Mouse (Mus musculus) left cerebral cortex, postnatal 36 days (tissue): ENCODE measurements around the gene Ppp1r15a. TPM values are rescaled to one million over a fixed set of nuclear protein-coding genes. Genes with fewer than 3 reads are reported as not detected.
"Not testable (repeated sequence)": the region's sequence is repeated elsewhere in the genome, so short reads cannot be mapped to it uniquely, and the experiment has no call there.

Experiments used
- DNase-seq, 2 experiments: peaks; one replicate each; pipeline ENCODE4 v3.0.0; 2021 to 2022; ENCODE audit warnings: low spot score in 2 of 2, mixed read lengths in 1 of 2
- intact Hi-C: fragments of 180-260 bp; cut with DNase I; formaldehyde crosslinking; loops from one replicate; pipeline ENCODE4 v1.15.1; 2025
- total RNA-seq, 2 experiments: library from RNA; stranded (reverse); gene quantifications; 2 replicates each; pipeline ENCODE4 v1.2.3; 2021

The Ppp1r15a gene
- total RNA-seq, 2 experiments from 2014 or later: 24.2 to 31.3 TPM

DNA sequence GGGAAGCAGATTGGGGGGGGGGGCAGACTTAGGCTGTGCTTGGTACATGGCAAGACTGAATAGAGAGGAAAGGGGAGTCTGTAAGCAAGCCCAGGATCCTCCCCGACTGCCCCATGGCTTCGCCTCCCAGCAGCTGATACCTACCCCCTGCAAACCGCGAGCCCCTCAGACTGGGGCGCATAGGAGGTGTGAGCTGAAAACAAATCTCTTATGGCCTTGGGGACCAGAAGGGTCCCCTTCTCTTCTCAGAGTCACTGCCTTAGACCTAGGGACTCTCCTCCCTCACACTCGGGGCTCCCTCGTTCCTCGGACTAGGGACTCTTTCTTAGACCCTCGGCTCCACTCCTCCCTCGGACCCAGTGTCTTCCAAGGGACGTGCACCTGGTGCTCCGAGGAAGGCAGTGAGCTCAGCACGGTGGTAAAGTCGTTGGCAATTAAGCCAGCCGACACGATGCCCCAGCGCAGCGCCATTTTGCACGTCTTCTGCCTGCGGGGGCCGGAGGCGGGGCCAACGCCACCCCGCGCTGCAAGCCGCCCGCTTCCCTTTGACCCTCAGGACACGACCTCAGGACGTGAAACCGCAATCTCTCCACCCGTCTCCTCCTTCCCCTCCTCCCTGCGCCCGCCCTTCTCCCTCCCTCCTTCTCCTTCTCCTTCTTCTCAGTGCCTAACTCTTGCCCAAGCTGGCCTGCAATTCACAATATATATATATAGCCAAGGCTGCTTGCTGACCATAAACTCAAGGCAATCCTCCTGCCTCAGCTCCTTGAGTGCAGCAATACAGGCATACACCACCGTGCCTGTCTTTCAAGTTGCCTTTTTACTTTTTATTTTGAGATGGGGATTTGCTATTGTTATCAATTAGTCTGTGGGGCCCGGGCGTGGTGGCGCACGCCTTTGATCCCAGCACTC, 37.5 kb downstream of the Ppp1r15a start, which contains the start of gene Dhdh:
Gene Dhdh, minus strand, starts transcription at position 513 of the 912 bp plus-strand sequence.
- peak; percentile 41 to 45 for DNase-seq
- intact Hi-C loops: no loop called here

DNA sequence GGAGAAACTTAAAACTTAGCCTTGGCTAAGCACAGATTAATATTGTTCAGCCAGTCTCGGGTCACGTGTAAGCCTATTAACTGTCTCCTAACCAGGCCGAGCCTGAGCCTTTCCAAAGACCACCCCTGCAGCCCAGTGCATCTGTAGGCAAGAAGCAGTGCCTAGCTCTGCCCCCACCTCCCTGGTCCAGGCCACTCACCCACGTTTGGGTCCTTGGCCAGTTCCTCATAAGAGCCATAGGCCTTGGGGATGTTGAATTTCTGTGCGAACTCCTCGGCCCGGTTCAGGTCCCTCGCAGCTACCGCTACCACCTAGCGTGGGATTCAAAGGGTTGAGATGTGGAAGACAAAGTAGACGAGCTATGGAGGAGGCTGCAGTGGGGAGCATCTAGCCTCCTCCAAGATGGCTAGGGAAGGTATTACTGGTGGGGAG, 38.2 kb downstream of the Ppp1r15a start:
- intact Hi-C loops: no loop called here
- no peak for DNase-seq

DNA sequence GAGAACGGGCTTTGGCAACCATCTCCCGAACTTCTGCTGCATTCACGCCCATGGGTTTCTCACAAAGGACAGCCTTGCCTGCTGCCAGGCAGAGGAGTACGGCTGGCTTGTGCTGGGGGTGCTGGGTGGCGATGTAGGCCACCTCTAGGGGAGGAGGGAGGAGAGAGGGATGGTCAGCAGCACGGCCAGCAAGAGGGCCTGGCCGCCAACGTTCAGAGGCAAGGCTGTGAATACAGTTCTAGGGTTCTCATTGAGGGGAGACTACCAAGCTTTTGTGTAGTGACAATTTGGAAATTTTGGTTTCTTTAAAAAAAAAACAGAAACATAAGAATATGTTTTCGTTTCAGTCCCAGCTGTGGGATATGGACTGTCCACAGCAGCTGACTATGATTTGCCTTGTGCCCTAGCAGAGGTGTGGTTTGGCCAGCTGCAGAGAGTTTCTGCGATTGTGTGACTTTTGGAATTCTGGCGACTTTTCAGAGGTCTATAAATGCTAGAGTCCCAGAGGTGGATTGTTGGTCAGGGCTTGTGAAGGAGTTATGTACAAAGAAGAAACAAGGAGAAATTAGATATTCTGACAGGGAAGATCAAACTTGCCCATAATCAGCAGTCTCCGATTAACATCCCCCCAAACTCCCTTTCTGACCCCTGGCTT, 39.2 kb downstream of the Ppp1r15a start, which contains the start of gene Gm45808:
Gene Gm45808, minus strand, starts transcription at position 51 of the 655 bp plus-strand sequence.
- intact Hi-C loops: no loop called here

GRCm38 (mm10) chr7:45486158-45486557, 39.9 kb downstream of the Ppp1r15a start:
- no peak for DNase-seq
- intact Hi-C loops: no loop called here

More for the DNA sequence above, 39.2 kb downstream of the Ppp1r15a start, which contains the start of gene Gm45808:
- no peak for DNase-seq

DNA sequence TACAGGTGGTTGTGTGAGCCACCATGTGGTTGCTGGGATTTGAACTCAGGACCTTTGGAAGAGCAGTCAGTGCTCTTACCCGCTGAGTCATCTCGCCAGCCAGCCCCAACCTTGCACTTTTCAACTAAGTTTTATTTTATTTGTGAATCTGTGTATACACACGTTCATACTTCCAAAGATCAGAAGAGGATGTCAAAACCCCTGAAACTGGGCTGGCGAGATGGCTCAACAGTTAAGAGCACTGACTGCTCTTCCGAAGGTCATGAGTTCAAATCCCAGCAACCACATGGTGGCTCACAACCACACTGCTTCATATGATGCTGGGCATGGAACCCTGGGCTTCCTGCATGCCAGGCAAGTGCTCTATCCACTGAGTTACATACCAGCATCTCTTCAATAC, 41.1 kb downstream of the Ppp1r15a start:
- DNase-seq, intact Hi-C loops: not testable (repeated sequence)

GRCm38 (mm10) chr7:45482166-45482565, 43.9 kb downstream of the Ppp1r15a start:
- no peak for DNase-seq
- intact Hi-C loops: no loop called here

DNA sequence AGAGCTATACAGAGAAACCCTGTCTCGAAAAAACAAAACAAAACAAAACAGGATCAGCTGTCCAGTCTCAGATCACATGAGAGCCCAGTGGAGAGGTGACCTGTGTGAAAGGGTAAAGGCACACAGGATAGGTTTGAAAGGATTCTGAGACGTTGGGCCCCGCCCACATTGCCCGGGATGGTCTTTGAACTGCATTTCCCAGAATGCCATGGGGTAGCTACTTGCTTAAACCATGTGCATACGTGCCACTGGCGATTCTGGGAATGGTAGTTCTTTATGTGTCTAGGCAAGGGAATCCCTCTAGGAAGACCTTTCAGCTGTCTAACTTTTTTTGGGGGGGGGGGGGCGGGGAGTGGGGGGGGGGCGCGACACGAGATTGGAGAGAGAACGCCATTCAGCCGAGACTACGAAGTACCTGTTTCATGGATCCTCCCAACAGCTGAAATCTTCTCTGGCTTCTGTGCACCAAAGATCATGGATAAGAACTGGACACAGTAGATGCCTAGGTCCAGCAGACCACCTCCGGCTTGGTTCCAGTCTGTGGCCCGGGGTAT, 44.6 kb downstream of the Ppp1r15a start, which contains the start of gene Tulp2:
Gene Tulp2, plus strand, starts transcription at position 504 of the 554 bp plus-strand sequence.
- peak; percentile 45 to 48 for DNase-seq
- intact Hi-C loops: no loop called here

DNA sequence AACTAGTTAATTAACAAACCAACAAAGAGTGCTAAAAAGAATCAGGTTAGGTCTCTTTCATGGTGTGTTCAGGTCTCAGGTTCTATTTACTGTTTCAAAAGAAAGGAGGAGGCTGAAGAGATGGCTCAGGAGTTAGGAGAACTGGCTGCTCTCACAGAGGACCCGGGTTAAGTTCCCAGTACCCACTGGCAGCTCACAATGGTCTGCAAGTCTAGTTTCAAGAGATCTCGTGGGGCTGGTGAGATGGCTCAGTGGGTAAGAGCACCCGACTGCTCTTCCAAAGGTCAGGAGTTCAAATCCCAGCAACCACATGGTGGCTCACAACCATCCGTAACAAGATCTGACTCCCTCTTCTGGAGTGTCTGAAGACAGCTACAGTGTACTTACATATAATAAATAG, 45.8 kb downstream of the Ppp1r15a start:
- DNase-seq, intact Hi-C loops: not testable (repeated sequence)

- DNase-seq: no peak
- intact Hi-C loops: loop anchor here (5.0 to 10.0 kb wide), 2 partner anchors 49 to 206 kb away; partner anchors contain the start of genes Ntn5, Plekha4 and Ppp1r15a
These were observed 47.3 kb downstream of the Ppp1r15a start for GRCm38 (mm10) chr7:45478774-45479173.

- intact Hi-C loops: loop anchor here (2.0 to 10.0 kb wide), 3 partner anchors 50 to 208 kb away; partner anchors contain the start of genes Ntn5, Plekha4 and Ppp1r15a
- DNase-seq: peak; percentile 40 to 52
These were observed 49.1 kb downstream of the Ppp1r15a start for GRCm38 (mm10) chr7:45477003-45477402.

DNA sequence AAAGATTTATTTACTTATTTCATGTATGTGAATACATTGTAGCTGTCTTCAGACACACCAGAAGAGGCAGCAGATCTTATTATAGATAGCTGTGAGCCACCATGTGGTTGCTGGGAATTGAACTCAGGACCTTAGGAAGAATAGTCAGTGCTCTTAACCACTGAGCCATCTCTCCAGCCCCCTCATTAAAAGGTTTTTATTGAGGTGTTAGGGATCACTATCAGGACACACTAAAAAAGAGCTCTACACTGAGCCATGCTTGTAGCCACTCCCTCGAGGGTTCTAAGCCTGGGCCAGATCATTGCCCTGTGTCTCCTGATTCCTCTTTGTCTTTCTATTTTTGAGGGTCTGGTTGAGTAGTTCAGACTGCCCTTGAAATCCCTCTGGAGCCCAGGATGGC, 49.6 kb downstream of the Ppp1r15a start:
- DNase-seq: no peak
- intact Hi-C loops: loop anchor here (2.0 to 10.0 kb wide), 3 partner anchors 51 to 208 kb away; partner anchors contain the start of genes Ntn5, Plekha4 and Ppp1r15a

GRCm38 (mm10) chr7:45475291-45475969, 50.6 kb downstream of the Ppp1r15a start:
- intact Hi-C loops: loop anchor here (5.0 to 10.0 kb wide), 2 partner anchors 52 to 209 kb away; partner anchors contain the start of genes Ntn5, Plekha4 and Ppp1r15a

More at GRCm38 (mm10) chr7:45475291-45475969, 50.6 kb downstream of the Ppp1r15a start:
- DNase-seq: no peak

Other genes with a start within 250 kb of the Ppp1r15a start
- not detected for gene Slc6a21, start 248.8 kb downstream of the Ppp1r15a start, total RNA-seq
- gene Trpm4, start 192.5 kb downstream of the Ppp1r15a start, total RNA-seq: 10 to 100 TPM; 18.0 to 20.9 TPM
- under 1 TPM; 0.27 to 0.52 TPM for gene Hrc, start 191.0 kb downstream of the Ppp1r15a start, total RNA-seq
- 100 to 1,000 TPM; 154 to 168 TPM for gene Ppfia3, start 159.2 kb downstream of the Ppp1r15a start, total RNA-seq
- gene Lin7b, start 155.7 kb downstream of the Ppp1r15a start, total RNA-seq: 100 to 1,000 TPM; 164 to 189 TPM
- 100 to 1,000 TPM; 273 to 486 TPM for gene Snrnp70, start 130.5 kb downstream of the Ppp1r15a start, total RNA-seq
- gene Kcna7, start 120.6 kb downstream of the Ppp1r15a start, total RNA-seq: not detected
- gene Ntf5, start 112.6 kb downstream of the Ppp1r15a start, total RNA-seq: not detected
- gene Lhb, start 105.4 kb downstream of the Ppp1r15a start, total RNA-seq: not detected
- gene Gys1, start 91.4 kb downstream of the Ppp1r15a start, total RNA-seq: 10 to 100 TPM; 14.1 to 16.9 TPM
- gene Ruvbl2, start 88.2 kb downstream of the Ppp1r15a start, total RNA-seq: 10 to 100 TPM; 39.7 to 41.5 TPM
- gene Ftl1, start 66.4 kb downstream of the Ppp1r15a start, total RNA-seq: 100 to 1,000 TPM; 198 to 232 TPM
- gene Bax, start 59.4 kb downstream of the Ppp1r15a start, total RNA-seq: 10 to 100 TPM; 63.6 to 64.0 TPM
- not detected for gene Tulp2, start 44.4 kb downstream of the Ppp1r15a start, total RNA-seq
- gene Gm45808, start 39.5 kb downstream of the Ppp1r15a start, total RNA-seq: under 1 TPM in 1 of 2 experiments, not detected in 1; 0.57 TPM
- gene Dhdh, start 37.5 kb downstream of the Ppp1r15a start, total RNA-seq: 1 to 10 TPM; 4.0 to 4.8 TPM
- gene Nucb1, start 15.9 kb downstream of the Ppp1r15a start, total RNA-seq: 10 to 100 TPM; 96.8 to 98.9 TPM
- gene Plekha4, start 62 bp upstream of the Ppp1r15a start, total RNA-seq: 1 to 10 TPM; 3.7 to 5.2 TPM
- under 1 TPM in 1 of 2 experiments, not detected in 1; 0.39 TPM for gene Hsd17b14, start 28.6 kb upstream of the Ppp1r15a start, total RNA-seq
- 10 to 100 TPM; 18.8 to 27.5 TPM for gene Bcat2, start 43.9 kb upstream of the Ppp1r15a start, total RNA-seq
- gene Fgf21, start 89.2 kb upstream of the Ppp1r15a start, total RNA-seq: not detected
- not detected for gene Fut1, start 91.0 kb upstream of the Ppp1r15a start, total RNA-seq
- not detected for gene Izumo1, start 95.5 kb upstream of the Ppp1r15a start, total RNA-seq
- gene Rasip1, start 101.2 kb upstream of the Ppp1r15a start, total RNA-seq: 1 to 10 TPM; 6.9 to 8.0 TPM
- gene Mamstr, start 113.7 kb upstream of the Ppp1r15a start, total RNA-seq: 1 to 10 TPM; 4.1 to 5.1 TPM
- under 1 TPM in 1 of 2 experiments, not detected in 1; 0.63 TPM for gene Fut2, start 140.1 kb upstream of the Ppp1r15a start, total RNA-seq
- 1 to 10 TPM; 4.2 to 5.7 TPM for gene Ntn5, start 157.8 kb upstream of the Ppp1r15a start, total RNA-seq
- under 1 TPM; 0.37 to 0.48 TPM for gene Sec1, start 168.1 kb upstream of the Ppp1r15a start, total RNA-seq
- gene Car11, start 173.6 kb upstream of the Ppp1r15a start, total RNA-seq: 100 to 1,000 TPM; 209 to 228 TPM
- gene Dbp, start 178.8 kb upstream of the Ppp1r15a start, total RNA-seq: 100 to 1,000 TPM; 128 to 138 TPM
- gene Rpl18, start 189.2 kb upstream of the Ppp1r15a start, total RNA-seq: 100 to 1,000 TPM; 284 to 337 TPM
- 10 to 100 TPM; 29.9 to 30.0 TPM for gene Sphk2, start 191.7 kb upstream of the Ppp1r15a start, total RNA-seq
- not detected for gene Fam83e, start 194.9 kb upstream of the Ppp1r15a start, total RNA-seq
- gene Spaca4, start 199.5 kb upstream of the Ppp1r15a start, total RNA-seq: not detected